Mouse (Mus musculus) lung, adult 2 months (tissue): Measurements from ENCODE around the gene Rbm7.
A peak's percentile ranks its signal among the peaks of the same experiment; 100 is the strongest.

Experiments used
- CTCF ChIP-seq: fragments of 200-500 bp; IDR thresholded peaks from 2 replicates; pipeline ENCODE4 v1.5.1; 2011; ENCODE audit warnings: mild to moderate bottlenecking, low read length, control low read depth; ENCODE audit not compliant: insufficient read depth
- POLR2A ChIP-seq: fragments of 200-500 bp; IDR thresholded peaks from 2 replicates; pipeline ENCODE4 v1.6.1; 2011; ENCODE audit warnings: low read depth, mild to moderate bottlenecking, control low read depth, low read length, borderline replicate concordance; ENCODE audit errors: extremely low read depth

GRCm38 (mm10) chr9:48466804-48467203, 28.3 kb downstream of the Rbm7 start:
- TF ChIP-seq CTCF (peak; percentile 56), POLR2A (no peak)
